Mouse (Mus musculus) ES-E14 (cell line): ENCODE data around the gene Nek11. TPM values are rescaled to one million over a fixed set of nuclear protein-coding genes. Genes with fewer than 3 reads are reported as not detected.

Source experiments
- DNase-seq: peaks from one replicate; pipeline ENCODE4 v3.0.0-alpha.2; 2013; ENCODE audit warnings: low read depth, low spot score
- H3K27ac ChIP-seq: 2 replicates; pipeline ENCODE4 v1.5.1; 2012; ENCODE audit warnings: low read depth, mild to moderate bottlenecking, low read length, moderate library complexity, mixed read lengths; ENCODE audit not compliant: poor library complexity, insufficient read depth, severe bottlenecking
- H3K36me3 ChIP-seq: 2 replicates; pipeline ENCODE4 v1.6.1; 2012; ENCODE audit warnings: mild to moderate bottlenecking, low read length, moderate library complexity, mixed read lengths; ENCODE audit not compliant: control insufficient read depth, poor library complexity, insufficient read depth, severe bottlenecking
- H3K4me1 ChIP-seq, 2 experiments: fragments of 150-350 bp in 1 of 2; sonication (generic) in 1 of 2; 2 replicates each; pipeline ENCODE4 v1.6.1; 2012; ENCODE audit warnings: low read length in 2 of 2, mild to moderate bottlenecking in 1 of 2, mixed read lengths in 1 of 2; ENCODE audit not compliant: control insufficient read depth in 2 of 2, insufficient read depth in 2 of 2, poor library complexity in 1 of 2
- H3K4me3 ChIP-seq, 2 experiments: fragments of 150-350 bp in 1 of 2; sonication (generic) in 1 of 2; 2 replicates each; pipeline ENCODE4 v1.5.1; 2012; ENCODE audit warnings: low read length in 2 of 2, low read depth in 1 of 2, mild to moderate bottlenecking in 1 of 2, mixed read lengths in 1 of 2; ENCODE audit not compliant: insufficient read depth in 1 of 2, poor library complexity in 1 of 2, severe bottlenecking in 1 of 2
- H3K9ac ChIP-seq: 2 replicates; pipeline ENCODE4 v1.6.1; 2012; ENCODE audit warnings: low read depth, mild to moderate bottlenecking, low read length, mixed read lengths; ENCODE audit not compliant: poor library complexity, insufficient read depth, severe bottlenecking
- H3K9me3 ChIP-seq: fragments of 150-350 bp; sonication (generic); 2 replicates; pipeline ENCODE4 v1.6.1; 2012; ENCODE audit warnings: low read depth, mild to moderate bottlenecking, low read length; ENCODE audit not compliant: control insufficient read depth, insufficient read depth
- CHD2 ChIP-seq: IDR thresholded peaks from 2 replicates; pipeline ENCODE4 v1.6.1; 2014; ENCODE audit warnings: mild to moderate bottlenecking, low read depth, low read length, inconsistent platforms
- HCFC1 ChIP-seq: IDR thresholded peaks from 2 replicates; pipeline ENCODE4 v1.6.1; 2012; ENCODE audit warnings: low read length, inconsistent platforms, borderline replicate concordance; ENCODE audit not compliant: insufficient read depth
- MAFK ChIP-seq: IDR thresholded peaks from 2 replicates; pipeline ENCODE4 v1.6.1; 2014; ENCODE audit warnings: mild to moderate bottlenecking, low read depth, low read length, inconsistent platforms; ENCODE audit not compliant: insufficient read depth
- ZC3H11A ChIP-seq: IDR thresholded peaks from 2 replicates; pipeline ENCODE4 v1.6.1; 2012; ENCODE audit warnings: low read depth, mild to moderate bottlenecking, inconsistent platforms, low read length, borderline replicate concordance
- ZNF384 ChIP-seq: IDR thresholded peaks from 2 replicates; pipeline ENCODE4 v1.6.1; 2012; ENCODE audit warnings: low read depth, low read length, inconsistent platforms
- in situ Hi-C, 2 experiments: fragments of 600-800 bp; cut with MboI; formaldehyde crosslinking; loops; one replicate each; pipeline ENCODE4 v1.15.1; 2025; ENCODE audit warnings: low sequenced_read_pairs in 2 of 2, inconsistent platforms in 1 of 2; ENCODE audit not compliant: unreplicated experiment in 2 of 2
- total RNA-seq: library from RNA; depleted of rRNA; stranded (reverse); fragments of 300-350 nt; gene quantifications from 2 replicates; pipeline ENCODE4 v1.2.3, GENCODE M21; 2012; rRNA removed

Nek11 gene
- 0.04 and 0.11 TPM in 2 replicates for total RNA-seq

DNA sequence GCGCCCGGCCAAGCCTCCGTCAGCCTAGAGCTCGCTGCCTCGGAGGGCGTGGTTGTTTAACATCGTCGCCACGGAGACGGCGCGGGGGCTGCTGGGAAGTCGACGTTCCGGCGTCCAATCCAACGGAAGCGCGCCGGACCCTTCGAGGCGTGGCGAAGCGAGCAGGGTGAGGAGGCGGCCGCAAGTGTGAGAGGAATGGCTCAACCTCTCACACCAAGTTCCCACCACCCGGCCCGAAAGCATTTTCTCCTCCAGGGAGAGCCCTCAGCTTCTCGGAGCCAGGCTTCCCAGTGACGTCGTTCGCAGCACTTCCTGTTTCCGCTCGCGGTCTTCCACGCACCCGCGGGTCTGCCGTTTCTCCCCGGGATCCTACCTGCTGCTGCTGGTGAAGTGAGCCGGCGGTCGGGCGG lies at the start of gene Nek11, which contains the start of gene Aste1:
TSS of gene Nek11 (minus strand) at position 307 of the 410 bp plus-strand sequence.
TSS of gene Aste1 (plus strand) at position 175 of the 410 bp plus-strand sequence.
- Histone ChIP-seq H3K4me3 (peak within 1 kb of the TSS; percentile 77 to 83), H3K9ac (peak within 1 kb of the TSS; percentile 92), H3K27ac (peak within 1 kb of the TSS; percentile 74), H3K9me3 (no peaks in the 10 kb centered on the region), H3K4me1 (peaks cover 0 to 4% of the 10 kb centered on the region in 2 experiments; a peak in 1 of 4 replicates), H3K36me3 (peaks cover 7% of the 10 kb centered on the region)
- in situ Hi-C loops: loop anchor here (25.0 kb wide), 1 partner anchor 858 kb away; the partner anchor contains the start of gene Cpne4 (in 2 of the 2)
- peak; percentile 92 for DNase-seq
- no peak for TF ChIP-seq CHD2
- no peak for TF ChIP-seq MAFK
- TF ChIP-seq ZNF384: no peak
- TF ChIP-seq ZC3H11A: no peak
- TF ChIP-seq HCFC1: 0 out of 2 replicates have a peak, but pooled peaks have one; percentile 37

DNA sequence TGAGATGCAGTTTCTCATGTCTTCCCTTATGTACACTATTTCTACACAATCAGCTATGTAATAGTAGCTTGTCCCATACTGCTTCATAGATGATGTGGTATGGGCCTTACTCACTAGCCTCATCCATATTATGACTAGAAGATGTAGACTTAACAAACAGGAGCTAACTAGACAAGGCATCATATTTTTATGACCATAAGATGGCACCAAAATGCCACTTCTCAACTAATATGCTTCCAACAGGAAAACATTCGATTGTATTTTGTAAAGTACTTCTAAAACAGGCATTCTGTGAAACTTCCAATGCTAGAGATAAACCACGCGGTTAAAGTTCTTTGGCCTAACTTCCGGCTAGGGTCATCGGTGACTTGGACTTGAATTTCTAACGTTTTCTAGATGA lies 13.2 kb upstream of the Nek11 start:
- TF ChIP-seq CHD2 (no peak), MAFK (no peak), ZNF384 (no peak), HCFC1 (no peak), ZC3H11A (no peak)
- Histone ChIP-seq H3K9ac (no peak overlapping the region), H3K9me3 (no peaks in the 10 kb centered on the region), H3K4me3 (no peak overlapping the region), H3K27ac (no peak overlapping the region), H3K4me1 (0 out of 4 replicates have a peak, but pooled peaks cover 0 to 2% of the 10 kb centered on the region in 2 experiments), H3K36me3 (no peaks in the 10 kb centered on the region)
- in situ Hi-C loops: no loop called here
- no peak for DNase-seq

DNA sequence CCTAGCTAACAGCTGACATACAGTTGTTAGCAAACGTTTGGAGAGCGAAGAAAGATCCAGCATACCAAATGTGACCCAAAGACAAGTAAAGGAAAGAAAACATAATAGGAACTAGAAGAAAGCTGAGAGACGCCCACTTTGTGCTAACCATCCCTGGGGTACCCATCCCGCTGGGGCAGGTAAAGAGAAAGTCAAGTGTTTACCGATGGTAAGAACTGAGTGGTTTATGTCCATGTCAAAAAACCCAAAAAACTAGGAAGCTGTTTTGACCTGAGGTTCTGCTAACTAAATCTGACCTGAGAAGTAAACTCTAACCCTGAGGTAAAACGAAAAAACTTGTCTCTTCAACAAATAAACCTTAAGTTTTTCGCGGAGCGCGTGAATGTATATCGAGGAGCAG lies 604 bp downstream of the Nek11 start:
- H3K9me3 ChIP-seq: no peaks in the 10 kb centered on the region
- peaks cover 7% of the 10 kb centered on the region for H3K36me3 ChIP-seq
- DNase-seq: no peak
- TF ChIP-seq ZC3H11A: no peak
- TF ChIP-seq CHD2: no peak
- TF ChIP-seq MAFK: no peak
- TF ChIP-seq HCFC1: no peak
- no peak for TF ChIP-seq ZNF384
- peak overlapping the region in 1 of 2 experiments; percentile 64; a peak in 3 of 4 replicates for H3K4me3 ChIP-seq
- in situ Hi-C loops: loop anchor here (25.0 kb wide), 1 partner anchor 857 kb away; the partner anchor contains the start of gene Cpne4 (in 2 of the 2)
- peaks cover 0 to 4% of the 10 kb centered on the region in 2 experiments; a peak in 1 of 4 replicates for H3K4me1 ChIP-seq
- no peak overlapping the region for H3K9ac ChIP-seq
- H3K27ac ChIP-seq: no peak overlapping the region

DNA sequence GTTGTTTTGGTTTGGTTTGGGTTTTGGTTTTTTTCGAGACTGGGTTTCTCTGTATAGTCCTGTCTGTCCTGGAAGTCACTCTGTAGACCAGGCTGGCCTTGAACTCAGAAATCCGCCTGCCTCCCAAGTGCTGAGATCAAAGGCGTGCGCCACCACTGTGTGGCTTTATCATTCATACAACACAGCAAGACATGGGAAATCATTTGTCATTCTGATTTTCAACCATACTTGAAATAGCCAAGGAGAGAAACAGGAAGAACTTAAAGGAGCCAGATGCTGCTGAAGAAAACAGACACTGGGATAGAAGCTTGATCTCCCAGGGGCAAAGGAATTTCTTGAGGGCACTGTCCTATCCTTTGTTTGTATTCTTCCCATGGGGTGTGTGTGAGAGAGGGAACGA lies 4.7 kb downstream of the Nek11 start:
- Histone ChIP-seq H3K36me3 (no peaks in the 10 kb centered on the region), H3K9me3 (no peaks in the 10 kb centered on the region), H3K4me1 (peaks cover 0 to 2% of the 10 kb centered on the region in 2 experiments; a peak in 1 of 4 replicates), H3K9ac (no peak overlapping the region), H3K4me3 (no peak overlapping the region), H3K27ac (no peak overlapping the region)
- no peak for DNase-seq
- in situ Hi-C loops: loop anchor here (25.0 kb wide), 1 partner anchor 853 kb away; the partner anchor contains the start of gene Cpne4 (in 2 of the 2)
- TF ChIP-seq HCFC1 (no peak), ZC3H11A (no peak), ZNF384 (no peak), MAFK (no peak), CHD2 (no peak)
